Comparison of ENCODE assay signal across 24 mouse cellular contexts in genomic region chr15:99253772-99254171, GRCm38 (mm10). TPM values are rescaled to one million over a fixed set of nuclear protein-coding genes. Genes with fewer than 3 reads are reported as not detected.
DNase-seq lines count a peak whose midpoint lies in the region; ATAC-seq and TF ChIP-seq lines count a peak whose summit lies in the region.
"Had no signal": no experiment of that assay in that cellular context is flagged by ENCODE, and none has a peak within 500 bp of the region (broad histone marks: within the 10 kb centered on the region; RNA-seq: fewer than 3 reads in every experiment).

No protein-coding gene starts in this region.

- no peak for TF ChIP-seq CTCF in gastrocnemius, adult 2 months (IDR thresholded peaks at IDR 0.05)

- H3K27ac ChIP-seq in gastrocnemius, adult 2 months = peak overlapping the region; percentile 96
- H3K27ac ChIP-seq in heart, embryonic 16.5 days (ENCODE audit: low read length) = peak overlapping the region; percentile 67
- H3K27ac ChIP-seq in liver, embryonic 11.5 days (ENCODE audit: low read depth, low read length) = no peak overlapping the region
- H3K27ac ChIP-seq in ES-E14 (ENCODE audit: insufficient read depth, low read depth, low read length, poor library complexity, severe bottlenecking) = peak overlapping the region; percentile 18; the same call in 1 of the 2 replicates
- H3K27ac ChIP-seq: forebrain, embryonic 10.5 days; hindbrain, embryonic 15.5 days; left cerebral cortex, adult 2 months; midbrain, embryonic 13.5 days had no signal

- no peaks in the 10 kb centered on the region for H3K9me3 ChIP-seq in heart, embryonic 16.5 days (replicated peaks; ENCODE audit: control insufficient read depth, low read length)
- no peaks in the 10 kb centered on the region for H3K9me3 ChIP-seq in liver, embryonic 11.5 days (ENCODE audit: control insufficient read depth, low read length)
- no peaks in the 10 kb centered on the region for H3K9me3 ChIP-seq in ES-E14 (ENCODE audit: control insufficient read depth, insufficient read depth, low read depth, low read length)
- H3K9me3 ChIP-seq: forebrain, embryonic 10.5 days; heart, embryonic 12.5 days; hindbrain, embryonic 15.5 days; midbrain, embryonic 13.5 days had no signal

- no peak overlapping the region for H3K4me2 ChIP-seq in heart, embryonic 16.5 days (ENCODE audit: low read depth, low read length)
- 0 out of 2 replicates have a peak overlapping the region, but pooled peaks have one; percentile 94 for H3K4me2 ChIP-seq in liver, embryonic 11.5 days
- H3K4me2 ChIP-seq: heart, embryonic 12.5 days had no signal

- no peak for ATAC-seq in heart, embryonic 16.5 days (replicated peaks; ENCODE audit: extremely low read depth, insufficient read depth, low FRiP score)
- ATAC-seq in liver, embryonic 11.5 days (replicated peaks; ENCODE audit: low FRiP score) = no peak
- ATAC-seq: forebrain, embryonic 16.5 days; midbrain, embryonic 13.5 days had no signal

- no peaks in the 10 kb centered on the region for H3K27me3 ChIP-seq in heart, embryonic 16.5 days (ENCODE audit: control insufficient read depth, insufficient read depth, low read length)
- no peaks in the 10 kb centered on the region for H3K27me3 ChIP-seq in liver, embryonic 11.5 days (replicated peaks; ENCODE audit: control insufficient read depth, insufficient read depth, low read length)
- H3K27me3 ChIP-seq: heart, embryonic 12.5 days; hindbrain, embryonic 15.5 days; midbrain, embryonic 13.5 days had no signal

- intact Hi-C loops in gastrocnemius, adult 2 months (cut with DNase I) = no loop called here
- intact Hi-C loops in gastrocnemius, postnatal 14 days (cut with DNase I; ENCODE audit: low total_unique reads) = no loop called here
- intact Hi-C loops in heart, postnatal 25 days (cut with DNase I) = no loop called here

- peaks cover 2% of the 10 kb centered on the region; the same call in 1 of the 2 replicates for H3K36me3 ChIP-seq in heart, embryonic 16.5 days (ENCODE audit: control insufficient read depth, insufficient read depth)
- no peaks in the 10 kb centered on the region for H3K36me3 ChIP-seq in liver, embryonic 11.5 days (ENCODE audit: control insufficient read depth, insufficient read depth, low read length)
- H3K36me3 ChIP-seq in ES-E14 (ENCODE audit: control insufficient read depth, insufficient read depth, low read length, poor library complexity, severe bottlenecking) = peaks cover 6% of the 10 kb centered on the region
- H3K36me3 ChIP-seq: hindbrain, embryonic 15.5 days had no signal

- no peak overlapping the region for H3K9ac ChIP-seq in heart, embryonic 16.5 days (ENCODE audit: low read length)
- H3K9ac ChIP-seq in liver, embryonic 11.5 days (ENCODE audit: low read depth, low read length) = no peak overlapping the region
- H3K9ac ChIP-seq in ES-E14 (ENCODE audit: insufficient read depth, low read depth, low read length, poor library complexity, severe bottlenecking) = no peak overlapping the region
- H3K9ac ChIP-seq: heart, embryonic 12.5 days; hindbrain, embryonic 15.5 days; midbrain, embryonic 13.5 days had no signal

- WGBS in heart, embryonic 16.5 days = 88% methylated on average over 6 of the region's 6 CpGs
- WGBS in liver, embryonic 11.5 days = 89% methylated on average over 6 of the region's 6 CpGs

- in situ Hi-C loops in ES-E14 (cut with MboI; ENCODE audit: low sequenced_read_pairs in 2 of 2, unreplicated experiment in 2 of 2) = no loop called here

- H3K4me1 ChIP-seq in heart, embryonic 16.5 days (ENCODE audit: control insufficient read depth, insufficient read depth, low read length) = peaks cover 33% of the 10 kb centered on the region
- H3K4me1 ChIP-seq in liver, embryonic 11.5 days (replicated peaks; ENCODE audit: control insufficient read depth, insufficient read depth, low read length) = peaks cover 11% of the 10 kb centered on the region
- H3K4me1 ChIP-seq in ES-E14 (ENCODE audit: control insufficient read depth in 2 of 2, insufficient read depth in 2 of 2, low read length in 2 of 2, poor library complexity in 1 of 2) = peaks cover 8 to 37% of the 10 kb centered on the region in 2 experiments

- H3K4me3 ChIP-seq in gastrocnemius, adult 2 months = no peak overlapping the region
- no peak overlapping the region for H3K4me3 ChIP-seq in heart, embryonic 16.5 days (ENCODE audit: low read length)
- no peak overlapping the region for H3K4me3 ChIP-seq in liver, embryonic 11.5 days (ENCODE audit: low read depth, low read length)
- H3K4me3 ChIP-seq in ES-E14 (ENCODE audit: insufficient read depth in 1 of 2, low read depth in 1 of 2, low read length in 2 of 2, poor library complexity in 1 of 2, severe bottlenecking in 1 of 2) = no peak overlapping the region
- H3K4me3 ChIP-seq: forebrain, embryonic 10.5 days; heart, embryonic 12.5 days; hindbrain, embryonic 15.5 days; left cerebral cortex, adult 2 months; midbrain, embryonic 13.5 days had no signal

- DNase-seq in gastrocnemius, adult 2 months = no peak
- no peak for DNase-seq in gastrocnemius, postnatal 14 days
- DNase-seq in heart, postnatal 25 days (ENCODE audit: low spot score) = no peak
- no peak for DNase-seq in liver, embryonic 11.5 days (ENCODE audit: low spot score)
- no peak for DNase-seq in liver
- DNase-seq in ES-E14 (ENCODE audit: low read depth, low spot score) = no peak
- no peak for DNase-seq in cerebellum, adult 9-11 months
- DNase-seq: cerebellum, adult 11-12 months; cerebellum, postnatal 14 days; gastrocnemius, postnatal 36 days; kidney, adult 2 months; lung, postnatal 10 days had no signal

TF ChIP-seq in ES-E14, 5 proteins besides CTCF, POLR2A, EP300 and RAD21:
- TF ChIP-seq ZNF384 (IDR thresholded peaks at IDR 0.05; ENCODE audit: low read depth, low read length) (no peak), ZC3H11A (IDR thresholded peaks at IDR 0.05; ENCODE audit: borderline replicate concordance, low read depth, low read length) (no peak), HCFC1 (IDR thresholded peaks at IDR 0.05; ENCODE audit: borderline replicate concordance, insufficient read depth, low read length) (no peak), MAFK (IDR thresholded peaks at IDR 0.05; ENCODE audit: insufficient read depth, low read depth, low read length) (no peak)

RNA-seq across cellular contexts. Expression of gene Mcrs1, which starts 2.0 kb away (rescaled TPM):
- total RNA-seq in gastrocnemius, adult 2 months (2021) = 10 to 100 TPM; 25.6 to 33.7 TPM
- total RNA-seq in gastrocnemius, postnatal 14 days (2021) = 10 to 100 TPM; 34.4 to 37.2 TPM
- 155 and 163 TPM in 2 replicates for polyA plus RNA-seq in heart, embryonic 16.5 days (2015; fragmentation: Nextera tagmentation; extraction: Ambion mirVana)
- 10 to 100 TPM; 47.4 to 50.9 TPM for total RNA-seq in heart, postnatal 25 days (2021)
- 113 and 123 TPM in 2 replicates for polyA plus RNA-seq in liver, embryonic 11.5 days (2014; fragmentation: Nextera tagmentation; extraction: Ambion mirVana)
- total RNA-seq in ES-E14 (2012; rRNA removed) = 113 and 127 TPM in 2 replicates

RNA-seq across cellular contexts. Expression of gene Kcnh3, which starts 29.1 kb away (rescaled TPM):
- not detected for total RNA-seq in gastrocnemius, adult 2 months (2021)
- not detected for total RNA-seq in gastrocnemius, postnatal 14 days (2021)
- polyA plus RNA-seq in heart, embryonic 16.5 days (2015; fragmentation: Nextera tagmentation; extraction: Ambion mirVana) = 1.3 TPM in 2 replicates
- under 1 TPM; 0.06 to 0.18 TPM for total RNA-seq in heart, postnatal 25 days (2021)
- polyA plus RNA-seq in liver, embryonic 11.5 days (2014; fragmentation: Nextera tagmentation; extraction: Ambion mirVana) = 0.15 TPM in 1 of 2 replicates, not detected in the other
- 2.9 and 6.6 TPM in 2 replicates for total RNA-seq in ES-E14 (2012; rRNA removed)
- total RNA-seq: megakaryocyte progenitor cell, adult 5-6 weeks; monocyte, adult 5-6 weeks had no signal
- polyA plus RNA-seq: forebrain, embryonic 10.5 days had no signal

RNA-seq across cellular contexts. Expression of gene Prpf40b, which starts 41.1 kb away (rescaled TPM):
- total RNA-seq in gastrocnemius, adult 2 months (2021) = 10 to 100 TPM; 24.8 to 27.0 TPM
- total RNA-seq in gastrocnemius, postnatal 14 days (2021) = 10 to 100 TPM; 18.4 to 20.8 TPM
- 36.0 and 46.6 TPM in 2 replicates for polyA plus RNA-seq in heart, embryonic 16.5 days (2015; fragmentation: Nextera tagmentation; extraction: Ambion mirVana)
- total RNA-seq in heart, postnatal 25 days (2021) = 10 to 100 TPM; 20.2 to 20.7 TPM
- polyA plus RNA-seq in liver, embryonic 11.5 days (2014; fragmentation: Nextera tagmentation; extraction: Ambion mirVana) = 27.7 and 30.5 TPM in 2 replicates
- total RNA-seq in ES-E14 (2012; rRNA removed) = 42.4 and 86.2 TPM in 2 replicates

RNA-seq across cellular contexts. Expression of gene Fam186b, which starts 41.9 kb away (rescaled TPM):
- total RNA-seq in gastrocnemius, adult 2 months (2021) = not detected
- total RNA-seq in gastrocnemius, postnatal 14 days (2021) = not detected
- polyA plus RNA-seq in heart, embryonic 16.5 days (2015; fragmentation: Nextera tagmentation; extraction: Ambion mirVana) = 0.13 and 0.16 TPM in 2 replicates
- total RNA-seq in heart, postnatal 25 days (2021) = not detected
- 0.08 and 0.09 TPM in 2 replicates for polyA plus RNA-seq in liver, embryonic 11.5 days (2014; fragmentation: Nextera tagmentation; extraction: Ambion mirVana)
- 0.37 and 0.40 TPM in 2 replicates for total RNA-seq in ES-E14 (2012; rRNA removed)
- total RNA-seq: gastrocnemius, postnatal 36 days; megakaryocyte progenitor cell, adult 5-6 weeks; monocyte, adult 5-6 weeks had no signal
- polyA plus RNA-seq: large intestine, adult 2 months; neural tube, embryonic 11.5 days; small intestine, adult 2 months had no signal
